Mouse (Mus musculus) brain, embryonic 14.5 days (tissue): Measurements from ENCODE around the gene Hecw2.

Experiments used
- CTCF ChIP-seq: fragments of 200-500 bp; IDR thresholded peaks from 2 replicates; pipeline ENCODE4 v1.5.1; 2012; ENCODE audit warnings: inconsistent platforms, mild to moderate bottlenecking, moderate library complexity, borderline replicate concordance; ENCODE audit not compliant: insufficient read depth, insufficient read length; ENCODE audit errors: extremely low read depth
- POLR2A ChIP-seq: fragments of 200-500 bp; IDR thresholded peaks from 2 replicates; pipeline ENCODE4 v1.6.1; 2012; ENCODE audit warnings: mild to moderate bottlenecking, inconsistent platforms, borderline replicate concordance; ENCODE audit not compliant: poor library complexity, insufficient read depth, insufficient read length, severe bottlenecking; ENCODE audit errors: extremely low read depth

GRCm38 (mm10) chr1:53841080-53841479 lies 353.9 kb downstream of the Hecw2 start:
- TF ChIP-seq CTCF, result no peak
- no peak for TF ChIP-seq POLR2A
